Mouse (Mus musculus) erythroblast, embryonic 14.5 days (primary cell): ENCODE data around the gene C87436.

Experiments used
- GATA1 ChIP-seq: IDR thresholded peaks from 2 replicates; pipeline ENCODE4 v1.6.1; 2012; ENCODE audit warnings: low read length, inconsistent platforms, mixed read lengths
- TAL1 ChIP-seq: IDR thresholded peaks from 3 replicates; pipeline ENCODE4 v1.6.1; 2012; ENCODE audit warnings: low read length, inconsistent platforms, mixed read lengths

- TF ChIP-seq GATA1: no peak
- TF ChIP-seq TAL1: no peak
Measured at GRCm38 (mm10) chr6:86505671-86506070, 67.5 kb downstream of the C87436 start.
